Mouse (Mus musculus): ENCODE measurements around the gene Sys1.

Gene Sys1

GRCm38 (mm10) chr2:164434681-164435080 lies 22.1 kb upstream of the Sys1 start:
- DNase-seq (ENCODE audit: low read depth, low spot score), result no peak

GRCm38 (mm10) chr2:164435216-164436090 lies 21.3 kb upstream of the Sys1 start:
- DNase-seq (ENCODE audit: low read depth, low spot score), result no peak

GRCm38 (mm10) chr2:164436215-164436913 lies 20.4 kb upstream of the Sys1 start:
- DNase-seq (ENCODE audit: low read depth, low spot score), result no peak

GRCm38 (mm10) chr2:164436961-164437360 lies 19.8 kb upstream of the Sys1 start:
- no peak for DNase-seq (ENCODE audit: low read depth, low spot score)

GRCm38 (mm10) chr2:164437710-164438109 lies 19.1 kb upstream of the Sys1 start:
- no peak for DNase-seq (ENCODE audit: low read depth, low spot score)

GRCm38 (mm10) chr2:164438257-164438656 lies 18.5 kb upstream of the Sys1 start:
- DNase-seq (ENCODE audit: low read depth, low spot score), result no peak

GRCm38 (mm10) chr2:164439001-164439421 lies 17.8 kb upstream of the Sys1 start:
- DNase-seq (ENCODE audit: low read depth, low spot score), result no peak

- no peak for DNase-seq (ENCODE audit: low read depth, low spot score)
Measured at GRCm38 (mm10) chr2:164440314-164440713, 16.4 kb upstream of the Sys1 start.

GRCm38 (mm10) chr2:164441155-164441554 lies 15.6 kb upstream of the Sys1 start:
- peak; percentile 19 for DNase-seq (ENCODE audit: low read depth, low spot score)

- no peak for DNase-seq (ENCODE audit: low read depth, low spot score)
Measured at GRCm38 (mm10) chr2:164441731-164442130, 15.0 kb upstream of the Sys1 start.

- no peak for DNase-seq (ENCODE audit: low read depth, low spot score)
Measured at GRCm38 (mm10) chr2:164442315-164443050, 14.3 kb upstream of the Sys1 start.

GRCm38 (mm10) chr2:164443051-164443437 lies 13.7 kb upstream of the Sys1 start:
- DNase-seq (ENCODE audit: low read depth, low spot score), result peak; percentile 16

GRCm38 (mm10) chr2:164443460-164444000 lies 13.2 kb upstream of the Sys1 start, which contains the start of gene Sdc4:
Sdc4 (minus strand) TSS chr2:164443887.
- no peak for DNase-seq (ENCODE audit: low read depth, low spot score)

GRCm38 (mm10) chr2:164444701-164445100 lies 12.1 kb upstream of the Sys1 start:
- DNase-seq (ENCODE audit: low read depth, low spot score), result no peak

GRCm38 (mm10) chr2:164445399-164446085 lies 11.2 kb upstream of the Sys1 start:
- DNase-seq (ENCODE audit: low read depth, low spot score), result no peak

- no peak for DNase-seq (ENCODE audit: low read depth, low spot score)
Measured at GRCm38 (mm10) chr2:164446086-164446469, 10.7 kb upstream of the Sys1 start.

- DNase-seq (ENCODE audit: low read depth, low spot score), result no peak
Measured at GRCm38 (mm10) chr2:164448140-164448539, 8.6 kb upstream of the Sys1 start.

GRCm38 (mm10) chr2:164448921-164449320 lies 7.8 kb upstream of the Sys1 start:
- DNase-seq (ENCODE audit: low read depth, low spot score), result no peak

GRCm38 (mm10) chr2:164449341-164450042 lies 7.3 kb upstream of the Sys1 start:
- no peak for DNase-seq (ENCODE audit: low read depth, low spot score)

- DNase-seq (ENCODE audit: low read depth, low spot score), result no peak
Measured at GRCm38 (mm10) chr2:164452000-164452676, 4.6 kb upstream of the Sys1 start.
